Mouse (Mus musculus): ENCODE measurements around the gene Sac3d1. TPM values are rescaled to one million over a fixed set of nuclear protein-coding genes. Genes with fewer than 3 reads are reported as not detected.

Sac3d1 gene
- polyA plus RNA-seq, 1 experiment: 27.5 TPM

DNA sequence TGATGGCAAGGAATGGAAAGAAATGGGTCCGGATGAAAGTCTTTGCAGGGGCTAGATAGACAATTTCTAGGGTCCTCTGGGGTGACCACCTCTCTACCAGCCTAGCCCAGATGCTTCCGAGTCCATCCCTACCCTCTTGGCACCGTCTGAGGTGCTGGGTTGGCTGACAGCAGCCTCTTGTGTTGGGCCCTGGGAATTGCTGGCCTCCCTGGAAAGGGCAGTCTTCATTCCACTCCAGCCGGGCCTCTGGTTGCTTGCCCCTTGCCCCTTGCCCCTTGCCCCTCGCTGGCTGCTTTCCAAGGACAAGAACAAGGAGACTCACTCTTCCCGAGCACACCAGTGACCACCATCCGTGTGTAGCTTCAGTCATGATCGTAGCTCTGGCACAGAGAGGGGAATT, 37.9 kb upstream of the Sac3d1 start:
- H3K79me2 ChIP-seq (ENCODE audit: control insufficient read depth, insufficient read depth): no peaks in the 10 kb centered on the region
- H3K4me3 ChIP-seq: no peak overlapping the region
- no peak for TF ChIP-seq REST (IDR thresholded peaks at IDR 0.05; ENCODE audit: insufficient read depth, insufficient read length)
- no peak for TF ChIP-seq SRF (IDR thresholded peaks at IDR 0.05; ENCODE audit: control insufficient read depth, insufficient read length, low read depth)
- TF ChIP-seq E2F4 (IDR thresholded peaks at IDR 0.05; ENCODE audit: insufficient read depth): no peak
- TF ChIP-seq MYOD1 (IDR thresholded peaks at IDR 0.05; ENCODE audit: control insufficient read depth in 1 of 3, insufficient read length in 2 of 3, low read depth in 2 of 3): no peak
- no peak for TF ChIP-seq MAX (IDR thresholded peaks at IDR 0.05; ENCODE audit: low read depth)
- TF ChIP-seq POLR2A (IDR thresholded peaks at IDR 0.05; ENCODE audit: insufficient read length, low read depth): no peak
- no peak for TF ChIP-seq MYOG (IDR thresholded peaks at IDR 0.05; ENCODE audit: control insufficient read depth in 1 of 3, insufficient read depth in 1 of 3, insufficient read length in 2 of 3, low read depth in 2 of 3)
- no peak for TF ChIP-seq TCF3 (IDR thresholded peaks at IDR 0.05; ENCODE audit: insufficient read length, low read depth)
- TF ChIP-seq POLR2AphosphoS2 (IDR thresholded peaks at IDR 0.05; ENCODE audit: insufficient read length, low read depth): no peak
- no peak for TF ChIP-seq CEBPB (IDR thresholded peaks at IDR 0.05; ENCODE audit: insufficient read depth, poor library complexity, severe bottlenecking)
- TF ChIP-seq TCF12 (IDR thresholded peaks at IDR 0.05; ENCODE audit: insufficient read depth, poor library complexity, severe bottlenecking): no peak
- TF ChIP-seq USF1 (IDR thresholded peaks at IDR 0.05; ENCODE audit: low read depth): no peak
- H3K4me2 ChIP-seq (ENCODE audit: low read depth): no peak overlapping the region
- H3K27me3 ChIP-seq (ENCODE audit: control insufficient read depth, insufficient read depth, insufficient read length): peaks cover 39% of the 10 kb centered on the region
- no peak overlapping the region for H3ac ChIP-seq (ENCODE audit: control insufficient read depth, insufficient read length)
- H3K36me3 ChIP-seq (ENCODE audit: control insufficient read depth, insufficient read depth): no peaks in the 10 kb centered on the region

DNA sequence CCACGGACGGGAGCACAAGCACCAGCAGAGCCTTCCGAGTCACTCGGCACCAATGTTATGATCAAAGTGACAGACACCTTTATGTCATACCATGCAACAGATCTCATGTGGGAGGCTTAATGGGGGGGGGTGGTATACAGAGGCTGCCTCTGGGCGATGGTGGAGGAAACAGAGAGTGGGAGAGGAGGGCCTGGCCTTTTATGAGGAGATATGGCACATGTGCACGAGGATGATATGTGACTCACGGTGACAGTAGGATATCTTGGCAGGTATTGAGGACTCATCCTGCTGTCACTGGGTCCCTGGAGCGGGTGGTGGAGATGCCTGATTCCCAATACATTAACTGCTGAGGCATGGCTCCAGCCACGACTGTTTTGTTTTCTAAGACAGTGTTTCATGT, 36.7 kb upstream of the Sac3d1 start:
- H3K27me3 ChIP-seq (ENCODE audit: control insufficient read depth, insufficient read depth, insufficient read length): peaks cover 47% of the 10 kb centered on the region
- no peak for TF ChIP-seq MAX (IDR thresholded peaks at IDR 0.05; ENCODE audit: low read depth)
- no peak for TF ChIP-seq POLR2AphosphoS2 (IDR thresholded peaks at IDR 0.05; ENCODE audit: insufficient read length, low read depth)
- no peak for TF ChIP-seq TCF12 (IDR thresholded peaks at IDR 0.05; ENCODE audit: insufficient read depth, poor library complexity, severe bottlenecking)
- TF ChIP-seq TCF3 (IDR thresholded peaks at IDR 0.05; ENCODE audit: insufficient read length, low read depth): no peak
- no peak for TF ChIP-seq E2F4 (IDR thresholded peaks at IDR 0.05; ENCODE audit: insufficient read depth)
- TF ChIP-seq USF1 (IDR thresholded peaks at IDR 0.05; ENCODE audit: low read depth): no peak
- no peak for TF ChIP-seq SRF (IDR thresholded peaks at IDR 0.05; ENCODE audit: control insufficient read depth, insufficient read length, low read depth)
- no peak for TF ChIP-seq POLR2A (IDR thresholded peaks at IDR 0.05; ENCODE audit: insufficient read length, low read depth)
- TF ChIP-seq REST (IDR thresholded peaks at IDR 0.05; ENCODE audit: insufficient read depth, insufficient read length): no peak
- TF ChIP-seq MYOD1 (IDR thresholded peaks at IDR 0.05; ENCODE audit: control insufficient read depth in 1 of 3, insufficient read length in 2 of 3, low read depth in 2 of 3): no peak
- TF ChIP-seq CEBPB (IDR thresholded peaks at IDR 0.05; ENCODE audit: insufficient read depth, poor library complexity, severe bottlenecking): no peak
- no peak for TF ChIP-seq MYOG (IDR thresholded peaks at IDR 0.05; ENCODE audit: control insufficient read depth in 1 of 3, insufficient read depth in 1 of 3, insufficient read length in 2 of 3, low read depth in 2 of 3)
- no peak overlapping the region for H3K4me2 ChIP-seq (ENCODE audit: low read depth)
- H3K4me3 ChIP-seq: no peak overlapping the region
- no peak overlapping the region for H3ac ChIP-seq (ENCODE audit: control insufficient read depth, insufficient read length)
- no peaks in the 10 kb centered on the region for H3K79me2 ChIP-seq (ENCODE audit: control insufficient read depth, insufficient read depth)
- H3K36me3 ChIP-seq (ENCODE audit: control insufficient read depth, insufficient read depth): no peaks in the 10 kb centered on the region

DNA sequence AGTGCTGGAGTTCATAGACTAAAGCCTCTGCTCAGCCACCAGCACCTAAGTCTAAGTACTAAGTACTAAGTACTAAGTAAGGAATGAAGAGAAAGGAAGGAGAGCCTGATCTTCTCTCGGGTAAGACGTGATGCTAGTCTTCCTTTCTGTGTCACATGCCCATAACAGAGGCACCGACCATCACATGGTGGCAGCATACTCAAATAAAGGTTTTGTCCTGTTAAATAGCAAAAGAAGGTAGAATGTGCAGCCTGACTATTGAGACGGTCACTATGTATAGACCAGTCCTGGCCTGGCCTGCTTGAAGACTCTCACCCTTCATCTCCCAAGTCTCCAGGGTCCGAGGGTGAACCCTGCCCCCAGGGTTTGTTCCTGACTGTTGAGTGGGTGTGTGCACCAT, 26.4 kb upstream of the Sac3d1 start:
- Histone ChIP-seq H3K36me3 (ENCODE audit: control insufficient read depth, insufficient read depth) (no peaks in the 10 kb centered on the region), H3K4me2 (ENCODE audit: low read depth) (no peak overlapping the region), H3K79me2 (ENCODE audit: control insufficient read depth, insufficient read depth) (no peaks in the 10 kb centered on the region), H3K4me3 (no peak overlapping the region), H3K27me3 (ENCODE audit: control insufficient read depth, insufficient read depth, insufficient read length) (peaks cover 22% of the 10 kb centered on the region), H3ac (ENCODE audit: control insufficient read depth, insufficient read length) (no peak overlapping the region)
- TF ChIP-seq E2F4 (IDR thresholded peaks at IDR 0.05; ENCODE audit: insufficient read depth): no peak
- no peak for TF ChIP-seq POLR2A (IDR thresholded peaks at IDR 0.05; ENCODE audit: insufficient read length, low read depth)
- no peak for TF ChIP-seq MYOG (IDR thresholded peaks at IDR 0.05; ENCODE audit: control insufficient read depth in 1 of 3, insufficient read depth in 1 of 3, insufficient read length in 2 of 3, low read depth in 2 of 3)
- no peak for TF ChIP-seq MAX (IDR thresholded peaks at IDR 0.05; ENCODE audit: low read depth)

DNA sequence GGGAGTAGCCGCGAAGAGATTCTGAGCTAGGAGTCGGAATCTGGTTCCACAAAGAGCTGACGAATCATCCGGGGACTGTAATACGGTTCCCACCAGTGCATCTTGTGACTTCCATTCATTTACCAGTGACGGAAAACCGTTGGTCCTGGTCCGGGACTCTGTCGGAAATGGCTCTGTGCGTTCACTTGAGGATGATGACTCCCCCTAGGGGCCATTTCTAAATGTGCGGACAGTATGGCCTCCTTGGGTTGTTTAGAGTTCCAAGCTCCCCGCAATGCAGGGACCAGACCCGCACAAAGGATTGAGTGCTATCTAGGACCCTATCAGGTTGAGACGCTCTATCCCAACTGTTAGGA, 22.9 kb upstream of the Sac3d1 start, which contains the start of gene Arl2:
TSS of gene Arl2 (minus strand) at position 155 of the 356 bp plus-strand sequence.
- Histone ChIP-seq H3ac (ENCODE audit: control insufficient read depth, insufficient read length) (peak within 1 kb of the TSS; percentile 61), H3K4me3 (peak within 1 kb of the TSS; percentile 81), H3K36me3 (ENCODE audit: control insufficient read depth, insufficient read depth) (no peaks in the 10 kb centered on the region), H3K4me2 (ENCODE audit: low read depth) (peak within 1 kb of the TSS; percentile 92), H3K27me3 (ENCODE audit: control insufficient read depth, insufficient read depth, insufficient read length) (peaks cover 10% of the 10 kb centered on the region), H3K79me2 (ENCODE audit: control insufficient read depth, insufficient read depth) (no peaks in the 10 kb centered on the region)
- TF ChIP-seq POLR2AphosphoS2 (IDR thresholded peaks at IDR 0.05; ENCODE audit: insufficient read length, low read depth) (no peak), POLR2A (IDR thresholded peaks at IDR 0.05; ENCODE audit: insufficient read length, low read depth) (no peak), SRF (IDR thresholded peaks at IDR 0.05; ENCODE audit: control insufficient read depth, insufficient read length, low read depth) (no peak), TCF12 (IDR thresholded peaks at IDR 0.05; ENCODE audit: insufficient read depth, poor library complexity, severe bottlenecking) (no peak), MAX (IDR thresholded peaks at IDR 0.05; ENCODE audit: low read depth) (no peak), MYOD1 (IDR thresholded peaks at IDR 0.05; ENCODE audit: control insufficient read depth in 1 of 3, insufficient read length in 2 of 3, low read depth in 2 of 3) (no peak), TCF3 (IDR thresholded peaks at IDR 0.05; ENCODE audit: insufficient read length, low read depth) (no peak), MYOG (IDR thresholded peaks at IDR 0.05; ENCODE audit: control insufficient read depth in 1 of 3, insufficient read depth in 1 of 3, insufficient read length in 2 of 3, low read depth in 2 of 3) (no peak), CEBPB (IDR thresholded peaks at IDR 0.05; ENCODE audit: insufficient read depth, poor library complexity, severe bottlenecking) (no peak), USF1 (IDR thresholded peaks at IDR 0.05; ENCODE audit: low read depth) (no peak), E2F4 (IDR thresholded peaks at IDR 0.05; ENCODE audit: insufficient read depth) (no peak)
